Mouse (Mus musculus) T-helper 1 cell (primary cell): ENCODE results near the gene Haus4.

Experiments used
- in situ Hi-C: fragments of 300-600 bp; cut with MboI, MseI; formaldehyde crosslinking; loops from one replicate; pipeline ENCODE4 v1.15.1; 2025; ENCODE audit warnings: high pct_unique_total_duplicates

Gene Haus4

DNA sequence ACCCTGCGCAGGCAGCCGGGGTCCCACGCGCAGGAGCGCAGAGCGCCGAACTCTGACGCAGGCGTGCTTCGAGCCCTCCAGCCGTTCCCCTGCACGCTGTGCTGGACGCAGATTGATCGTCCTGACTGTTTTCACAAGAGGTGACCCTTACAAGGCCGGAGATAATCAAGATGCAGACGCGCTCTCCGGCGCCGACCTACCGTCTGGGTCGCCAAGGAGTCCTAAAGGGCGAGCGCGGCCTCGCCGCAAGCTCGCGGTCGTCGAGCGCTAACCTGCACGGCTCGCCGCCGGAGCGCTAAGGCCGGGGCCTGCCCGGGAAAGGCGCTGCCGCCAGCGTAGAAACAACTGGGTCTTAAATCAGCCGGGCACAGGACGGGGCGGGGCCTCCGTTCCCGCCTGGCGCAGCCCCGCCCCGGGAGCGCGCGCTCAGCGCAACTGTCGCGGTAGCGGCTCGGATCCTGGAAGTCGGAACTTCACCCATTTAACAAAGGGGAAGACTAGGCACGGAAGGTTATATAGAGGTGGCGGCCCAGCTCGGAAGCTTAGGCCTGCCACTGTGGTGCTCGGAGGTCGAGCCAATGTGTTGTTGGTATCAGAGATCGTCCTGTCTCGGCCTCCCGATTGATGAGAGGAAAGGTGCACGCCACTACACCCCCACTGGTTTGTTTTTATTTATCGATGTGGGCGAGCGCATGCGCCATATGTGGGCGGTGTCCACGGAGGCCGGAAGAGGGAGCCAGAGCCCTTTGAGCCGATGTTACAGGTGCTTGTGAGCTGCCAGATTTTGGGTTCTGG lies at the start of gene Haus4:
TSS of gene Haus4 (minus strand) at position 642 of the 795 bp plus-strand sequence.
- in situ Hi-C loops, result no loop called here

DNA sequence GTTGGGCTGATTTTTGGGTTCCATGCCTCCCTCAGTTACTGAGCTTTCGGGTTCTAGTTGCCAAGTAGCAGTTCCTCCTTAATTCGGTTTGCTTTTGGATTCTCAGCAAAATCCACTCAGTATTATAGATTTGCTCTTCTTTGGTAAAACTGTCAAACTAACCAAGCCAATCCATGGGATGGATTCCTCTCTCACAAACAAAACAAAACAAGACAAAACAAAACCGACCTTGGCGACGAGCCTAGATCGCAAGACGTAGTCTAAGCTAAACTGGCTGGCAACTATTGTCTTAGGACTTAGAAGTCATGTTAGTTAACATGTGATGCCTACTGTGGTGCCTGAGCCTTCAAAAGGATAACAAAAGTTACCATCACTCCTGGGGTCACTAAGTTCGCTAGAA lies 49.3 kb upstream of the Haus4 start:
- in situ Hi-C loops, result no loop called here

DNA sequence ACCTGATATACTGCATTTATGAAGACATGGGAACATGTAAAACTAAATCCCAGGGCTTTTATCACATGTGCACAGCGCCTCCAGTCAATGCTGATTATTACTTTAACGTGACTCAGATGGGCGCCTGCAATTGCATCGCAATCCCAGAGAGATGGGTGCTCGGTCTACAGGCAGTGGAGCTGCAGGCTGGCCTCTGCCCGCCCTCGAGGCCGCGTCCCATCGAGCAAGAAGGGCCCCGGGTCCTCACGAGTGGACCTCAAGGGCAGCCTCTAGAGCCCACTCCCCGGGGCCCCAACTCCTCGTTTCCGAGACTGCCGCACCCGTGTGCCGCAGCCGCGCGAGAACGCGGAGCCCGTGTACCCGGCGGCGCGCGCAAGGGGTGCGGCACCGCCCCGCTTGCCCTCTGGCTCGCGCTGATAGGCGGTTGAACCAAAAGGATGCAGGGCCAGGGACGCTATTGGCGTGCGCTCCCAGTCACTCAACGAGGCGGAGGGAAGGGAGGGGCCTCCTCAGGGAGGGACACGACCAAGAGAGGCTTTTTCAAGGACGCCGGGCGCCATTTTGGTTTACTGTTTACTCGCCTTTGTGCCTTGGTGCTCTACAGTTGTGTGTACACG lies 48.7 kb upstream of the Haus4 start:
- in situ Hi-C loops, result no loop called here

DNA sequence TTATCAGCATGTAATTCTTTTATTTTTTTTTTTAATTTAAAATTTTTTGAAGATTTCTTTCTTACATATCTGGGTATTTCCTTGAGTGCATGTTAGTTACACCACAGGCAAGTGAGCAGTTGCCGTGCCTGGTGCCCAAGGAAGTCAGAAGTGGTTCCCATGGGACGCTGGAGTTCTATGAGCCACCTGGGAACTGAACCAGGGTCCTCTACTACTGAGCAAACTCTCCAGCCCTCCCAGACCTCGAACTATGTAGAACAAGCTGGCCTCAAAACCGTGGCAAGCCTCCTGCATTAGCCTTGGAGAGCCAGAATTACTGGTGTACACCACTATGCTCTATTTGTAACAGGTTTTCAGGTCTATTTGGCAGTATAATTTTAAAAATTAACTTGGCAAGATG lies 48.2 kb upstream of the Haus4 start:
- in situ Hi-C loops, result no loop called here

DNA sequence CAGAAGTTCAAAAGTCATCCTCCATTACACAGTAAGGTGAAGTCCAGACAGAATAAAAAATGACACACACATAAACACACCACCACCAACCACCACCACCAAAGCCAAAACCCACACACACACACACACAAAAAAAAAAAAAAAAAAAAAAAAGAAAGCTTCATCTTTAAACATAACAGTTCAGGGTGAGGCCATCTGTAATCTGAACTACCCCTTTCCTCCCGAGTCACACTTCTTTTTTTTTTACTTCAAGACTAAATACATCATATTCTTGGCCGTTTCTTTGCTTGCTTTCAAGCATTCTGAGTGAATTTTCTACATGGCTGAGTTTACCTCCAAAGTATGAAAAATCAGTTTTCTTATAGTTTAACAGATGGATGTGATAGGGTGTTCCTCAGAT lies 47.2 kb upstream of the Haus4 start:
- in situ Hi-C loops, result no loop called here

DNA sequence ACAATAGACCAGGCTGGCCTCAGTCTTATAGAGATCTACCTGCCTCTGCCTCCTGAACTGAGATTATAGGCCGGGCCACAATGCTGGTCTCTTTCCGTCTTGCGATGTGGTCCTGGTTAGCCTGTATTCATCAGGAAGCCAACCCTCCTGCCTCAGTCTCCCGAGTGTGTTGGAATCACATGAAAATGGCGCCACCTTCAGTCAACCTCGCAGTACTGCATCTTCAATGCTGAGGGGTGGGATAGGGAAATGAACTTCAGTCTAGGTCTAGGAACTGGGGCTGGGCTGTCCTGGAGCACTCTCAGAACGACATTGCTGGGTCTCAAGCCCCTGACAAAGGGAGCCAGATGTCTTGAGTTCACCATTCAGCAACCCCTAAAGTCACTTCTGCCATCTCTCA lies 42.7 kb upstream of the Haus4 start:
- in situ Hi-C loops, result loop anchor here (5.0 kb wide), 1 partner anchor 80 kb away; the partner anchor contains the start of gene Prmt5

DNA sequence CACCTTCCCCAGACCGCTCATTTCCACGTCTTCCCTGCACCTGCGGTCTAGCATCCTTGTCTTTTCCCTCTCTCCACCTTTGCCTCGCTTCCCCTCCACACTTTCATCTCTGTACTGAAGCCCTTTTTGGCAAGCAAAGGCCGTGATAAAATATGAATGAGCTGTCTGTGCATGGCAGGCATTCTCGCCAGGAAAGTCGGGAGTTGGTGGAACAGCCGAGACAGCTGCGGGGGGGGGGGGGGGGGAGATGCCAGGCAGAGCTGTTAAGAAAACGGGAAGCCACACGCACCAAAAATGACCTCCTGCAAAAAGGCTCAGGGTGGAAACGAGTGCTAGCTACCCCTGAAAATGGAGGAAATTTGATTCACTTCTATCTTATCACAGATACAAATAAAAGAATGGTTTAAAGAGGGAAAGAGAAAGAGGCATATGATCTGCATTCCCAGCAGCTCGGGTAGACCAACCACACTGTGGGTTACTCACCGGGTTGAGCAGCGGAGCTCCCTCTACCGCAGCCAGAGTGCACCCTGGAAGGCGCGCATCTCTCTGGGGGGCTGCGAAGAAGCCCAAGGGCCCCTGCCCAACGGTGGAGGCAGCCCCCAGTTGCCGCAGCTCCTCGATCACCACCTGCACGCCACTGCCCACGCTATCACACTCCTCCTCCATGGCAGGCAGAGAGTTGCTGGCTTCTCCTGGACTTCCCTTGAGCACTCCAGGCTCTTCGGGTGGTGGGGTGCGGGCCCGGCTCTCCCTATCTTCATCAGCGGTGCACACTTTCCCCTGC lies 40.4 kb upstream of the Haus4 start:
- in situ Hi-C loops, result loop anchor here (5.0 kb wide), 1 partner anchor 78 kb away; the partner anchor contains the start of gene Prmt5

DNA sequence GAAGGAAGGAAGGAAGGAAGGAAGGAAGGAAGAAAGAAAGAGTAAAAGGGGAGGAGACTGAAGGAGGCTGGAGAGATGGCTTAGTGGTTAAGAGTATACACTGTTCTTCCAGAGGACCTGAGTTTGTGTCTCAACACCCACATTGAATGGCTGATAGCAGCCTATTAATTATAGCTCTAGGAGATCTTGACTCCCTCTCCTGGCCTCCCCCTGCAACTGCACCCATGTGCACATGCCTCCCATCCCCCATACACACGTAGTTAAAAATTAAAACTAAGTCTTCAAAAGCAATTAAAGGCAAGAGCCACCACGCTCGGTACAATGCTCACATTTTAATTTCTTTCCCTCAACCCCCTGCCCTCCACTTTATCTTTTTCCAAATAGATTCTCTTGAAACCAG lies 39.6 kb upstream of the Haus4 start:
- in situ Hi-C loops, result no loop called here

DNA sequence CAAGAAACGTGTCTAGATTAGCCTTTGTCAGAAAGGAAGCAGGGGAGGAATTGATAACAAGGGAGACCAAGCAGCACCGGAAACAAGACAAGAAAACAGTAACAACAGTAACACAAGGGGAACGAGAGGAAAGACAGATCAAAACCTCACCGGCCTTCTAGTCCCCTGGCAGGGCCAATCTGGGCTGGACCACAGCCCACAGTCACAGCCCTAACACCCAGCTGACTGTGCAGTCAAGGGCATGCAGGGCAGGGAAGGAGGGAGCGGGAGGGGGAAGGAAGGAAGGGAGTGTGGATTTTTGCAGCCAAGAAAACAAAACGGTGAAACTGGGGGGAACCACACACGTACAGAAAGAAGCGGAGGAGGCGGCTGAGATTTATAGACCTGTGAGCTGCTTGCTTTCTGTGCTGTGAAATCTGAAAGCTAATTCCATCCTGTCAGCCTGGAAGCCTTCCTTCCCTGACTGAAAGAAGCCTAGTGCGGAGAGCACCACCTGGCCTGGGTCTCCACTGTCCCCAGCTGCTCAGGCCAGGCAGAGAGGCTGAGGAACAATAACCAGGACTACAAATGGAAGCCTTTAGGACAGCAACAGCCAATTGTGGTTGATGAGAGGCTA lies 38.0 kb upstream of the Haus4 start:
- in situ Hi-C loops, result no loop called here

DNA sequence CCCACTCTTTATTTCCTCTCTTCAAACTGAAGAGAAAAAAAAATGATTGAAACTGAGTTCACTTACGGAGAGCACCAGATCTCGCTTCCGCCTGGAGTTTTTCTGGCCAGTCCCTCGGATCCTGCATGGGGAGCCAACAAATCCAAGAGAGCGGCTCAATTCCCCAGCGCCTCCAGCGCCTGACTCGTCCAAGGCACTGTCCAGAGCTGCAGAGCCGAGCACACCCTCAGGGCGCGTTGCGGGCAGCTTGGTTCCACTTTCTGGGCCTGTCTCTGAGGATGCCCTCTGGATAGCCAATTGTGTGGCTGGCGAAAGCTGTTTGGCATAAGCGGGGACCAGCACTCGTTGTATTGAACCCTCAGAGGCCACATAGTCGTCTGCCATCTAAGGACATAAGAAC lies 36.6 kb upstream of the Haus4 start:
- in situ Hi-C loops, result no loop called here

DNA sequence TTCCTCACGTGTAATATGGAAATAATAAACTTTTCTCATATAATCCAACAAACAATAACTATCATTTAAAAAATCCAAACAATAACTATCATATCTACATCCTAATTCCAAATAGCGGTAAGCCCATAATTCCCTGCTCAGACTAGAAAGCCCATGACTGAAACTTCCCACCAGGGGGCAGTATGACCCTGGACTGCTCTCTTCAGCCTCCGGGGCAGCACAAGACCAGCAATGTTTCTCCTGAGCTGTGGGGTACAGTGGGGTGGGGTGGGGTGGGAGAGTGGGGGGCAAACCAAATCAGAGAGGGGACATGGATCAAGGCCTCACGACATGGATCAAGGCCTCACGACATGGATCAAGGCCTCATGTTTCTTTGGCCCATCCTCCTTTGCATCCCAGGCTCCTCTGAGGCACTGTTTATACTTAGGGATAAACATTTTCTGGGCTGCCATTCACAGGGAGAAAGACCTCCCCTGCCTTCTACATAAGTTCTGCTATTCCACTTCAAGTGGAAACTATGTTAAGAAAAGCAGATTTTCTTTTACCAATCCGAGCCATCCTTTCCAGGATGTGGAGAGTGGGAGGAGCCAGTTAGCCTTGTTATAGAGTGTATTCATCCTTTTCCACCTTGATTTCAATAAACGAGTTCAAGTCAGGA lies 29.4 kb upstream of the Haus4 start:
- in situ Hi-C loops, result no loop called here

DNA sequence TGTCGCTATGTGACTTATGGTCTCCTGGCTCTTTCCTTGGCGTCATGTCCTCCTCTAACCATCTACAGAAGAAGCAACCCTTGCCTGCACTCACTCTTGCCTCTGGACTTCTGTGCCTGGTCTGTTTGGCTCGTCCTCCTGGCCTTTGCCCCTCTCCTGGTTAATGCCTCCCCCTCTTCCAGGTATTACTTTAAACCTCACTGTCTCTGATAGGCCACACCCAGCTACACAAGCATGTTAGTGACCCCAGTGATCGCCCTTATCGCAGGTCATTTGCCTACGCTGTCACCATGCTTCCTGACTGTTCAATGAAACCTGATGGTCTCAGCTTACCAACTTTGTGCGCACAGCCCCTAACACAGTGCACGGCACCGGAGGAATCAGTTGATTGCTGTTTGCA lies 28.1 kb upstream of the Haus4 start:
- in situ Hi-C loops, result no loop called here

DNA sequence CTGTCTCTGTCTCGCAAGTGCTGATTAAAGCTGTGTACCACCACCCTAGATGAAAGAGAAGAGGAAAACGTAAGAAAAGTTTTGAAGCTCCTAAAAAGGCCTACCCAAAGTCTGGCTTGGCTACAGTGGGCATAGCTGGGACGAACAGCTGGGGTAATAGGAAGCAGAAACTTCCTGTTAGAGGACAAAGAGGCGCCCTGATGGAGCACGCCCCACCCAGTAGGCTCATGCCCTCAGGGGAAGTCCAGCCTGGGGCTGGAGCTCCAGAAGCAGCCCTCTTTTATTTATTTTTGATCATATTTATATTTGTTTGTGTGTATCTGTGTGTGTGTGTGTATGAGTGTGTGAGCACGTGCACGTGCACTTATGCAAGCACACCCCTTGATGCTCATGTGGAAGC lies 25.2 kb upstream of the Haus4 start:
- in situ Hi-C loops, result no loop called here

DNA sequence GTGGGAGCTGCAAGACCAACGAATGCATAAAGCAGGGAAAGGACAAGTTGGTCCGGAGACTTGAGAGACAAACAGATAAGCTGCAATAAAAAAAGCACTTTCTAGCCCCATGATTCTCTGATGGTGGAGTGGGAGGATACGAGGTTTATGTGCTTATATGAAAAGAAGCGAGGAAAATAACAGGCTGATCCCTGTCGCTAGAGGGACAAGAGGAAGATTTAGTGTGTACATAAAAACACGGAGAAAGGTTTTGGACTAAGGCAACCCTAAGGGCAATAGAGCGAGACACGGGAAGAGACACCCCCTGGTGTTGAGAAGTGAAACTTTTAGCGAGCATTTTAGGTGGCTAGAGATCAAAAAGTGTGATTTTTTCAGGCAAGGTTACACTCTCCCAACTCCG lies 23.6 kb upstream of the Haus4 start:
- in situ Hi-C loops, result no loop called here

DNA sequence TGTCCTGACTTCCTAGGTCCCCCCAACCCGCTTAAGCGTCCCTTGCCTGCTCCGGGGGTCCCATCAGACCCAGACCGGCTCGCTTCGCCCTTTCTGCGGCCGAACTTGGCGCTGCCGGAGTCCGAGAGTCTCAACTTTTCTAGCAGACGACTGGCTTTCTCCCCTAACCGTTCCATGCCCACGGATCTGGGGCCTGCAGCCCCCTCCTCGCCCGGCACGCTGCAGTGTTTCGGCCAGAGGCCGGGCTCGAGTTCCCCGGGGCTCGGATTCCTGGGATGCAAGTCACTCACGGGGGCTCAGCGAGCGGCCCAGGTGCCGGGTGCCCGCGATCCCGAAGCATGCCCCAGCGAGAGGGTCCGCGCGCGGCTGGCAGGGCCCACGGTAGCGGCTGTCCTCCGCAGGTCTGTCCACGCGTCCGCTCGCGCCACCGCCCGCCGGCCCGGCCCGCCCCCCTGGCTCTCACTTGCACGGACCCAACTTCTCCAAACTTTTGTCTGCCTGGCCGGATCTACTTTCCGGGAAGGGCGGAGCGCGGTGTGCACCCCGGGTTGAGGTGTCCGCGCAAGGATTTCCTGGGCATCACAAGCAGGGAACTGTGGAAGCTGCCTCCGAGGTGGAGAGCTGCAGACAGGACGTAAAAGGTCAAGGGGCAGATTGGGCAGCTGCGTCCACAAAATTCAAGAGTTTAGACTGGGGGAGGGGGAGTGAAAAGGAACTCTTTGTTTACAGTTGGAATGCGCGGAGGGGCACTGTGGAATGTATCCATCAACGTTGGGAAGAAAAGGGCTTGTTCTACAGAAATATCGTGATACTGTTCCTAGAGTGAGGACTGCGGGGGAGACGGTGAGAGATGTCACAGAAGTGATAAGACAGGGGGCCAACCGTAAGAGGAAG lies 22.9 kb upstream of the Haus4 start, which contains the start of gene Ajuba:
TSS of gene Ajuba (minus strand) at position 470 of the 894 bp plus-strand sequence.
- in situ Hi-C loops, result no loop called here

DNA sequence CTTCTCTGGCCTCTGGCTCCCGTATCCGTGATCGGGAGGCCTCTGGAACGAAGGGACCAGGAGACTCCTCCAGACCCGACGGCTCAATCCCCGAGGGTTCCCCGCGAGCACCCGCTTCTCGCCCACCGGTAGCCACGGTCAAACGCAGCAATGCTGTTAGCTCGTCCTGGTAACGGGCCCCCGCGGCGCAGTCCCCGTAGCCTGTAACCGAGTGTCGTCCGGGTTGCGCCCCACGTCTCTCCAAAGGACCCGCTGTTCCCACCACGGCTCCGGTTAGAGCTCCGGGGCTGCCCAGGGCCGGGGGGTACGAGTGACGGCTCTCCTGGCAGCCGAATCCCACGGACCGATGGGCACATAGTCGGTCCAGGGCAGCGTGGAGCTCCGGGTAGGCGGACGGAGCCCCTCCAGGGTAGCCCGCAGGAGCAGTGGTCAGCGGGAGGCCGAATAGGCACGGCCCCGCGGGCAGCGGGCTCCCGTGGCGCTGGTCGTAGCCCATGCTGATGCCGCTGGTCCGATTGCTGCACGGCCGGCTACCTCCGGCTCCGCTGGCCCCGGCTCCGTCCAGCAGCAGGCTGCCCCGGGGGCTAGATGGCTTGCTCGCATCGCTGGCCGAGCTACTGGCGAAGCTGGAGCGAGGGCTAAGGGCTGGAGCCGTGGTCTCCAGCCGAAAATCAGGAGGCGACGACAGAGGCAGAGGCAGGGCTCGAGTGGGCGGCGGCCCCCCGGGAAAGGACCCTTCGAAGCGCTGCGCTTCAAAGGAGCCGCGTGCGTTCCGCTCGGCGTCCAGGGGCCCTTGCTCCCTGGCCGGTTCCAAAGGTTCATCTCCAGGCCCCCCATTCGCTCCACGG lies 22.0 kb upstream of the Haus4 start:
- in situ Hi-C loops, result no loop called here

DNA sequence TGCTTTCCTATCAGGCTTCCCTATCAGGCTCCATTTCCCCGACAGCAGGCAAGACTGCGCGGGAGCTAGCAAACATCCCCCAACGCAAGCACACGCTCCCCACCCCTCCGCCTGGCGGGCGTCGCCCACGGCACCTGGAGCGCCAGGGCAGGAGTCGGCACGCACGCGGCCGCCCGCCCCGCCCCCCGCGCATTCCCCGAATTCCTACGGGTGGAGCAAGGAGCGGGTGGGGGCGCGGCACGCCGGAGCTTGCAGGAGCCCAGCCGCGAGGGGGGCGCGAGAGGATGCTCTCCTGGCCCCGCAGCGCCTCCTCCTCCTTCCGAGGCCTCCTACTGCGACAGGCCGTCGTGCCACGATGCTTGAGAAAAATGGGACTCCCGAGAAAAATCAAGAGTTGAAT lies 21.2 kb upstream of the Haus4 start:
- in situ Hi-C loops, result no loop called here

DNA sequence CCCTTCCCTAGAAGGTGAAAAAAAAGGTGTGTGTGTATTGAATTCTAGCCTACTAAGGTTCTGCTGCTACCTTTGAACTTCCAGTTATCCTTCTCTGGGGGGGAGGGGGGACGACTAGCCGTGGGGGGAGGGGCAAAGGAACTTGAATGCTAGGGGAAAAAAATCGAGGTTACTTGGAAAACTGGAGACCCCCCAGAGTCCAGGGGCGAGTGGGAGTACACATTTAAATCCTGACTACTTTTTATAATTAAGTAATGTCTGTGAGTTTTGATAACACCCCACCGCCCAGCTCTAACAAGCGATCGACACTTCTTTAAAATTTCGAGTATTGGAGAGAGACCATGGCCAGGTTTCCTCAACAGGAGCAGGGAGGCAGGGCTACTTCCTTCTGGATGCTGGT lies 20.6 kb upstream of the Haus4 start:
- in situ Hi-C loops, result no loop called here

DNA sequence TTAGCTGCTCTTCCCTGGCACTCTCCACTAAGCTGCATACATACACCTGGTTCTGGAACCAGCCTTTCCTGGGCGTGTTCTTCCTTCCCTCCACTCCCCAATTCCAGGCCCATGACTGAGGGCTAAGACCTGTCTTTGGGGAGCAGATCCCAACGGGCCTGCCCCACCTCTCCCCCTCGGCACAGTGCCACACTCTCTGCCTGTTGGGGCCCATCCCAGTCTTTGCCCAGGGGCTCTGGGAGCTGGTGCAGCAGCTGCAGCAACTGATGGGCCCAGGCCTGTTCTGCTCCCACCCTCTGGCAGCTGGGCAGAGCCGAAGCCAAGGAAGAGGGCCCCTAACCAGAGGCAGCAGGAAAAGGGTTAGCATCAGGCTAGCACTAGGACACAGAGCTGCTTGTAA lies 19.8 kb upstream of the Haus4 start:
- in situ Hi-C loops, result no loop called here
